Mouse (Mus musculus) liver, embryonic 14.5 days (tissue): ENCODE measurements at regions not wholly inside any gene's neighbourhood (a gene's known extent, or its start where the extent isn't known, plus 50 kb on each side); places are given as distances from the start of the nearest gene placed in this dataset.

Source experiments
- CTCF ChIP-seq: IDR thresholded peaks from 2 replicates; pipeline ENCODE4 v1.5.1; 2016; ENCODE audit warnings: antibody characterized with exemption, low read depth, control low read depth
- EP300 ChIP-seq: IDR thresholded peaks from 2 replicates; pipeline ENCODE4 v1.6.1; 2016; ENCODE audit warnings: antibody characterized with exemption, low read depth

DNA sequence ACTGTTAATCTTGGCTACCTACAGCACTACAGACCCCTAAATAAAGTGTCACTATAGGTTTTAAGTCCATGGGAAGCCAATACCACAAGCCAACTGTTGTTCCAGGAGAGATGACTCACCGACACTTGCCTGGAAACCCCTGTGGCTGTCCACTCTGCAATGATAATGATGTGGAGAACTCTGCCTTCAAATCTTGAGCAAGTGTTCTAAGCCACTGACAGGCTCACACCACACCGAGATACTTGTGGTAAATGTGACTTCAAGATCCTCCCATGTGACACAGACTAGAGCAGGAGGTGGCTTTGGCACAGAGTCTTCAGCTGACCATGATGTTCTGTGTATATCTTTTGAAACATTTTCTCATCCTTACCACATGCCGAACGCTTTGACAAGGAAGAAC lies 447.8 kb downstream of the Ccdc171 start:
- no peak for TF ChIP-seq CTCF
- no peak for TF ChIP-seq EP300
